Mouse (Mus musculus) CH12.LX (cell line): Measurements from ENCODE around the gene Grin2c. TPM values are rescaled to one million over a fixed set of nuclear protein-coding genes. Genes with fewer than 3 reads are reported as not detected.

Source experiments
- DNase-seq: peaks from one replicate; pipeline ENCODE4 v3.0.0-alpha.2; 2013; ENCODE audit errors: extremely low read depth
- H3K27ac ChIP-seq: 2 replicates; pipeline ENCODE4 v1.5.1; 2012; ENCODE audit warnings: low read depth, mild to moderate bottlenecking, control low read depth, moderate library complexity; ENCODE audit not compliant: insufficient read depth
- H3K27me3 ChIP-seq: replicated peaks from 2 replicates; pipeline ENCODE3; 2012; ENCODE audit warnings: inconsistent platforms
- H3K36me3 ChIP-seq, 2 experiments: replicated peaks in 1 of 2; 2 replicates each; pipeline versions ENCODE3 to v1.6.1; 2012; ENCODE audit warnings: inconsistent platforms in 1 of 2, low read length in 1 of 2, mild to moderate bottlenecking in 1 of 2, mixed read lengths in 1 of 2, moderate library complexity in 1 of 2; ENCODE audit not compliant: control insufficient read depth in 1 of 2, insufficient read depth in 1 of 2
- H3K4me1 ChIP-seq, 2 experiments: 2 replicates each; pipeline ENCODE4 v1.6.1; 2012; ENCODE audit warnings: inconsistent platforms in 1 of 2, moderate library complexity in 1 of 2; ENCODE audit not compliant: insufficient read depth in 2 of 2, control insufficient read depth in 1 of 2
- H3K4me2 ChIP-seq: 2 replicates; pipeline ENCODE4 v1.6.1; 2012; ENCODE audit warnings: low read depth, mild to moderate bottlenecking, control low read depth; ENCODE audit not compliant: poor library complexity, insufficient read depth, severe bottlenecking
- H3K4me3 ChIP-seq, 3 experiments: fragments of 150-350 bp in 1 of 3; sonication (generic) in 1 of 3; replicated peaks in 1 of 3; 2 replicates each; pipeline versions ENCODE3 to v1.5.1; 2011 to 2012; ENCODE audit warnings: low read depth in 2 of 3, low read length in 2 of 3, mild to moderate bottlenecking in 2 of 3, moderate library complexity in 2 of 3, control low read depth in 1 of 3, improper control_type of control experiment in 1 of 3, inconsistent platforms in 1 of 3, mixed read lengths in 1 of 3; ENCODE audit not compliant: poor library complexity in 1 of 3
- H3K79me2 ChIP-seq: replicated peaks from 2 replicates; pipeline ENCODE4 v1.6.1; 2012; ENCODE audit warnings: mild to moderate bottlenecking, moderate library complexity; ENCODE audit not compliant: control insufficient read depth, poor library complexity, insufficient read depth, severe bottlenecking; ENCODE audit errors: extremely low read depth
- H3K9ac ChIP-seq: 2 replicates; pipeline ENCODE4 v1.6.1; 2012; ENCODE audit warnings: low read depth, mild to moderate bottlenecking, control low read depth, moderate library complexity; ENCODE audit not compliant: insufficient read depth
- H3K9me3 ChIP-seq: replicated peaks from 2 replicates; pipeline ENCODE3; 2012; ENCODE audit warnings: low read length, inconsistent platforms, mixed read lengths
- CTCF ChIP-seq, 2 experiments: IDR thresholded peaks in 1 of 2; conservative IDR thresholded peaks in 1 of 2; 2 replicates each; pipeline ENCODE4 v1.5.1; 2011 to 2012; ENCODE audit warnings: low read depth in 2 of 2, low read length in 2 of 2, improper control_type of control experiment in 1 of 2, inconsistent platforms in 1 of 2, mild to moderate bottlenecking in 1 of 2, moderate library complexity in 1 of 2
- E2F4 ChIP-seq: IDR thresholded peaks from 2 replicates; pipeline ENCODE4 v1.6.1; 2011; ENCODE audit warnings: low read depth, low read length, improper control_type of control experiment; ENCODE audit not compliant: insufficient replicate concordance
- ELF1 ChIP-seq: IDR thresholded peaks from 2 replicates; pipeline ENCODE4 v1.6.1; 2014; ENCODE audit warnings: low read depth, mild to moderate bottlenecking, inconsistent platforms, low read length, improper control_type of control experiment
- ETS1 ChIP-seq: conservative IDR thresholded peaks from 2 replicates; pipeline ENCODE4 v1.6.1; 2012; ENCODE audit warnings: low read depth, mild to moderate bottlenecking, inconsistent platforms, low read length, improper control_type of control experiment, moderate library complexity
- HCFC1 ChIP-seq: IDR thresholded peaks from 2 replicates; pipeline ENCODE4 v1.6.1; 2012; ENCODE audit warnings: low read depth, mild to moderate bottlenecking, inconsistent platforms, low read length, improper control_type of control experiment
- JUN ChIP-seq: IDR thresholded peaks from 2 replicates; pipeline ENCODE4 v1.6.1; 2011; ENCODE audit warnings: low read depth, mild to moderate bottlenecking, low read length, improper control_type of control experiment, moderate library complexity; ENCODE audit not compliant: insufficient read depth
- JUND ChIP-seq: conservative IDR thresholded peaks from 2 replicates; pipeline ENCODE4 v1.6.1; 2011; ENCODE audit warnings: low read depth, low read length, improper control_type of control experiment
- KAT2A ChIP-seq: IDR thresholded peaks from 2 replicates; pipeline ENCODE4 v1.6.1; 2012; ENCODE audit warnings: low read length, improper control_type of control experiment, inconsistent platforms; ENCODE audit not compliant: insufficient replicate concordance
- MAFK ChIP-seq: IDR thresholded peaks from 2 replicates; pipeline ENCODE4 v1.6.1; 2011; ENCODE audit warnings: low read length, improper control_type of control experiment; ENCODE audit not compliant: insufficient replicate concordance
- MAZ ChIP-seq: IDR thresholded peaks from 2 replicates; pipeline ENCODE4 v1.6.1; 2012; ENCODE audit warnings: low read depth, mild to moderate bottlenecking, inconsistent platforms, low read length, improper control_type of control experiment, moderate library complexity
- MXI1 ChIP-seq: IDR thresholded peaks from 2 replicates; pipeline ENCODE4 v1.6.1; 2011; ENCODE audit warnings: mild to moderate bottlenecking, low read depth, low read length, improper control_type of control experiment
- NRF1 ChIP-seq: IDR thresholded peaks from 2 replicates; pipeline ENCODE4 v1.6.1; 2014; ENCODE audit warnings: low read depth, mild to moderate bottlenecking, inconsistent platforms, low read length, improper control_type of control experiment, moderate library complexity
- POLR2AphosphoS2 ChIP-seq: IDR thresholded peaks from 2 replicates; pipeline ENCODE4 v1.6.1; 2011; ENCODE audit warnings: low read depth, low read length, improper control_type of control experiment
- TBP ChIP-seq: conservative IDR thresholded peaks from 2 replicates; pipeline ENCODE4 v1.6.1; 2011; ENCODE audit warnings: low read depth, low read length, improper control_type of control experiment
- TCF12 ChIP-seq: IDR thresholded peaks from 2 replicates; pipeline ENCODE4 v1.6.1; 2014; ENCODE audit warnings: low read depth, mild to moderate bottlenecking, inconsistent platforms, low read length, improper control_type of control experiment
- USF2 ChIP-seq: conservative IDR thresholded peaks from 2 replicates; pipeline ENCODE4 v1.6.1; 2011; ENCODE audit warnings: low read depth, low read length, improper control_type of control experiment
- ZMIZ1 ChIP-seq: IDR thresholded peaks from 2 replicates; pipeline ENCODE4 v1.6.1; 2012; ENCODE audit warnings: low read depth, mild to moderate bottlenecking, inconsistent platforms, low read length, improper control_type of control experiment
- ZNF384 ChIP-seq: IDR thresholded peaks from 2 replicates; pipeline ENCODE4 v1.6.1; 2012; ENCODE audit warnings: low read depth, low read length, improper control_type of control experiment, inconsistent platforms
- dilution Hi-C: fragments of 300-500 bp; cut with MboI; formaldehyde crosslinking; loops from 2 replicates; pipeline ENCODE4 v1.14.3; 2020; ENCODE audit warnings: low sequenced_read_pairs; ENCODE audit not compliant: extremely low pct_unique_long_range_greater_than_20kb, extremely low pct_ligation_motif_present
- in situ Hi-C: fragments of 300-500 bp; cut with MboI; formaldehyde crosslinking; loops from 3 replicates; pipeline ENCODE4 v1.14.3; 2019; ENCODE audit warnings: low sequenced_read_pairs, low pct_ligation_motif_present, low pct_unique_long_range_greater_than_20kb, mixed read lengths
- polyA plus RNA-seq: library from polyadenylated mRNA; unstranded; fragments of >175 nt; gene quantifications from 2 replicates; pipeline ENCODE4 v1.2.1, GENCODE M21; 2012; ENCODE audit warnings: low read depth; ENCODE audit not compliant: insufficient read length
- total RNA-seq, 2 experiments: library from RNA; depleted of rRNA; stranded (reverse); fragments of 300-350 nt in 1 of 2; fragments of >200 nt in 1 of 2; gene quantifications; 2 replicates each; pipeline ENCODE4 v1.2.3; 2012 to 2014

Gene Grin2c
- total and polyA plus RNA-seq, 3 experiments, result 0.04 TPM; not detected in 2

DNA sequence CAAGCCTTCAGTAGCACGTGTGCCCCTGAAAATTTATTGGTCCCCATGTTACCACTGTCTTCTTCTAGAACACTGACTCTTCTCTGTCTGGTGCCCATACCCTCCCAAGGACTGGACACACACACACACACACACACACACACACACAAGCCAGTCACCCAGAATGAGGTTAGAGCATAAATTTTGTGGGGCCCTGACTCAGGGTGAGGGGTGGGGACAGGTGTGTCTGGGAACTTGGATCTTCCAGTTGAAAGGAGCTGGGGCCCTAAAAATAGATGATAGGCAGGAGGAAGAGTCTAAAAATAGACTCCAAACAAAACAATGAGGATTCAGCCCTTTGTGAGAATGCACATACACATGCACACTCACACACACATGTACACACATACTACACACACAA lies 41.7 kb upstream of the Grin2c start:
- Histone ChIP-seq H3K9me3 (no peaks in the 10 kb centered on the region), H3K4me2 (no peak overlapping the region), H3K4me3 (no peak overlapping the region), H3K79me2 (no peaks in the 10 kb centered on the region), H3K9ac (no peak overlapping the region), H3K27ac (no peak overlapping the region), H3K36me3 (no peaks in the 10 kb centered on the region), H3K27me3 (peaks cover 89% of the 10 kb centered on the region), H3K4me1 (peaks cover 0 to 10% of the 10 kb centered on the region in 2 experiments; a peak in 2 of 4 replicates)
- in situ Hi-C loops, result no loop called here
- no peak for TF ChIP-seq E2F4
- DNase-seq, result no peak
- dilution Hi-C loops, result no loop called here

DNA sequence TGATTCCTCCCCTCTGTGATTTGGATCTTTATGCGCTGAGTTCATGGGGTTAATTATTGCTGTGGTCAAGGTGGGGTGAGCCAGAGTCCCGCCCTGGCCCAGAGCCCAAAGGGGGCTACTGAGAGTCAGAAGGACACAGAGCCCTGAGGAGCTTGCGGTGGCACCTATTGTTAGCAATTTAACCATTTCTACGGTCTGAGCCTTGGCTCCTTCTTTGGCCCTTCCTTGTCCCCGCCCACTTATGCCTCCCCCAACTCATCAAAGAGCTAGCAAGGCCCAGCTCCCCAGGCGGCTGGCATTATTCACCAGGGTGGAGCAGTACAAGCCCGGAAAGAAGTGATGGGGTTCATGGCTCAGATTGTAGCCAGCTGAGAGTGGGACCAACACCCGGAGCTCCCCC lies 39.8 kb upstream of the Grin2c start, which contains the start of gene Otop2:
TSS of gene Otop2 (plus strand) at position 301 of the 400 bp plus-strand sequence.
- Histone ChIP-seq H3K79me2 (no peaks in the 10 kb centered on the region), H3K4me2 (no peak within 1 kb of the TSS), H3K4me1 (peaks cover 0 to 10% of the 10 kb centered on the region in 2 experiments; a peak in 2 of 4 replicates), H3K9ac (no peak within 1 kb of the TSS), H3K9me3 (no peaks in the 10 kb centered on the region), H3K27ac (no peak within 1 kb of the TSS), H3K4me3 (no peak within 1 kb of the TSS), H3K36me3 (no peaks in the 10 kb centered on the region), H3K27me3 (peaks cover 89% of the 10 kb centered on the region)
- dilution Hi-C loops (no loop called here), in situ Hi-C loops (no loop called here)
- no peak for DNase-seq
- TF ChIP-seq MAFK (no peak), NRF1 (no peak), TCF12 (no peak), TBP (no peak), ZMIZ1 (no peak), MXI1 (no peak), CTCF (conservative IDR thresholded peaks at IDR 0.05 in 1 of 2, IDR thresholded peaks at IDR 0.05 in 1 of 2; ENCODE audit: low read depth in 2 of 2, low read length in 2 of 2) (no peak), MAZ (no peak), JUN (no peak), KAT2A (no peak), ZNF384 (no peak), JUND (no peak), HCFC1 (no peak), ELF1 (no peak), USF2 (no peak), ETS1 (no peak), POLR2AphosphoS2 (no peak)
